Mouse (Mus musculus): ENCODE results near the gene Tnr.

DNA sequence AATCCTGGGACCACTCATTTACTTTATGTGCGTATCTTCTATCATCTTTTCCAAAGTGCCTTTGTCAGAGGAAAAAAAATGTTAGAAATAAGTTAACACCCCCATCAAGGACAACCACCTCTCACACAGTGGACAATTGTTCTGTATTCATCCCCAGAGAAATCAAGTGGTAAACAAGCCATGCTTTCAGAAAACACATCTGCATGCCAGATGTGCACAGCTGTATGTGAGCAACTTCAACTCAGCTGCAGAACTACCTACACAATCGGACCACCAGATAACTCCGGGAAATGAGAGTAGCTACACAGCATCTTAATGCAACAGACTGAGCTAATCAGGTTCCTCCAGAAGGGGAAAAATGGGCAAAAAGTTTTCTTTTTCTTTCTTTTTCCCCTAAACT lies 251.6 kb downstream of the Tnr start:
- TF ChIP-seq GATA1 (IDR thresholded peaks at IDR 0.05; ENCODE audit: borderline replicate concordance, low read length) (no peak), FLI1 (IDR thresholded peaks at IDR 0.05; ENCODE audit: low read length) (no peak)
